Mouse (Mus musculus) testis, adult 2 months (tissue): ENCODE measurements around the gene Gm12216.

Experiments used
- CTCF ChIP-seq: fragments of 200-500 bp; IDR thresholded peaks from 2 replicates; pipeline ENCODE4 v1.5.1; 2012; ENCODE audit warnings: low read depth, mild to moderate bottlenecking, inconsistent platforms, low read length, moderate library complexity; ENCODE audit not compliant: control insufficient read depth, insufficient read depth, insufficient replicate concordance
- POLR2A ChIP-seq: fragments of 200-500 bp; IDR thresholded peaks from 2 replicates; pipeline ENCODE4 v1.6.1; 2012; ENCODE audit warnings: low read depth, mild to moderate bottlenecking, inconsistent platforms, low read length, moderate library complexity; ENCODE audit not compliant: control insufficient read depth

DNA sequence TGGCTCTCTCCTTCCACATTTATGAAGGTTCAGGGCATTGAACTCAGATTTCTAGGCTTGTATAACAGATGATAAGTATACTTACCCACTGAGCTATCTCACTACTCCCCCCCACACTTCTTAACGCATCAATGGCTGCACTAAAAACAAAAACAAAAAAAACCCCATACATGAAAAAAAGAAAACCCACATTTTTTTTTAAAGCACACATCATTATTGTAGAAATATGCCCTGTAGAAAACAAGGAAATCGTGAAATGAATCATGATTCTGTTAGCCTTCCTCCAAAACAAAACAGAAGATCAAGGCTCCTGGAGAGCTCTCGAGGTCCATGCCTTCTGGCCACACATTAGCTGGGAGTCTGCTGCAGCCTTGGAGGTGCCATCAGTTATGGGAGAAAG lies 47.7 kb downstream of the Gm12216 start:
- no peak for TF ChIP-seq CTCF
- no peak for TF ChIP-seq POLR2A
